Mouse (Mus musculus): ENCODE data around the gene Adamtsl4. TPM values are rescaled to one million over a fixed set of nuclear protein-coding genes. Genes with fewer than 3 reads are reported as not detected.

The Adamtsl4 gene
- total RNA-seq, 2 experiments from 2014 or later = 27.1 to 50.8 TPM

GRCm38 (mm10) chr3:95651391-95652203 is 36.1 kb downstream of the Adamtsl4 start:
- no peak for DNase-seq
- intact Hi-C loops (cut with DNase I; ENCODE audit: low total_unique reads) = no loop called here

DNA sequence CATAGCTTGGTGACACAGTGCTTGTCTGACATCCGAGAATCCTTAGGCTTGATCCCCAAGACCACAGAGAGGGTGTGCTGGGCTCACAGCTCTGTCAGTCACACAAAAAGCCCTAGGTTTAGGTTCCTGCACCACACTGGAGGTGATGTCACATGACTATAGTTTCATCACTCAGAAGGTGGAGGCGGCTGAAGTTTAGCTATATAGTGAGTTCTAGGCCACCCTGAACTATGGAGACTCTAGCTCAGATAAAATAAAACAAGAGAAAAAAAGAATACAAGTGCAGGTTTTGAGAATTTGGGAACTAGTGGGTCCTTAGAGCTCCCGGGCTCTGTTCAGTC is 36.7 kb downstream of the Adamtsl4 start:
- no peak for DNase-seq
- intact Hi-C loops (cut with DNase I; ENCODE audit: low total_unique reads) = no loop called here

DNA sequence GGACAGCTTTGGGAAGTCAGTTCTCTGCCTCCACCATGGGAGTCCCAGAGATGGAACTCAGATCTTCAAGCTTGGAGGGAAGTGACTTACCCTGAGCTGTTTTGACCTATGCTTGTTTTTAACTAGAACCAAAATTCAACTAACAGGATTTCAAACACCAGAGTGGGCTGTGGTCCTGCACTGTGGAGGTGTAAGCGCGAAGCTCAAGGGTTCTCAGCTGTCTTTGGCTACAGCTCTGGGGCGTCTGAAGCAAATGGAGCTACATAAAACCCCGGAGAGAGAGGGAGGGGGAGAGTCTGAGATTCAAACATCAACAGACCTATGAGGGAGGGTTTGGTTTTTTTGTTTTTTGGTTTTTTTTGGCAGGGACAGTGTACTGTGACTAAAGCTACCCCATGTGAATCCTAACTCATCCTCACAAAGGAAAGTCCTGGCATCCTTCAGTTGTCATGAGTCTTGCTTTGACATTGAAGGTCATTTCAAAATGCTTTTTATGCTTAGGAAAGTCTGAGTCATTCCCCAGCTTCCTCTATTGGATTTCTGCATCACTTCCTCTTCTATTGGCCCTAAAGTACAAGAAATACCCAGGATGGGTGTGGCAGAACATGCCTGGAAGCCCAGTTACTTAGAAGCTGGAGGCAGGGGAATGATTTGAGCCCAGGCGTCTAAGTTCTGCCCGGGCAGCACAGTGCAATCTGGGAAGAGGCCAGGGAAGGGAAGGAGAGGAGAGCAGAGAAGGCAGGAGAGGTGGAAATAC is 37.3 kb downstream of the Adamtsl4 start:
- intact Hi-C loops (cut with DNase I; ENCODE audit: low total_unique reads) = no loop called here
- DNase-seq = peak; percentile 36

- DNase-seq = no peak
- intact Hi-C loops (cut with DNase I; ENCODE audit: low total_unique reads) = no loop called here
Observed at GRCm38 (mm10) chr3:95648016-95648415, 39.7 kb downstream of the Adamtsl4 start.

DNA sequence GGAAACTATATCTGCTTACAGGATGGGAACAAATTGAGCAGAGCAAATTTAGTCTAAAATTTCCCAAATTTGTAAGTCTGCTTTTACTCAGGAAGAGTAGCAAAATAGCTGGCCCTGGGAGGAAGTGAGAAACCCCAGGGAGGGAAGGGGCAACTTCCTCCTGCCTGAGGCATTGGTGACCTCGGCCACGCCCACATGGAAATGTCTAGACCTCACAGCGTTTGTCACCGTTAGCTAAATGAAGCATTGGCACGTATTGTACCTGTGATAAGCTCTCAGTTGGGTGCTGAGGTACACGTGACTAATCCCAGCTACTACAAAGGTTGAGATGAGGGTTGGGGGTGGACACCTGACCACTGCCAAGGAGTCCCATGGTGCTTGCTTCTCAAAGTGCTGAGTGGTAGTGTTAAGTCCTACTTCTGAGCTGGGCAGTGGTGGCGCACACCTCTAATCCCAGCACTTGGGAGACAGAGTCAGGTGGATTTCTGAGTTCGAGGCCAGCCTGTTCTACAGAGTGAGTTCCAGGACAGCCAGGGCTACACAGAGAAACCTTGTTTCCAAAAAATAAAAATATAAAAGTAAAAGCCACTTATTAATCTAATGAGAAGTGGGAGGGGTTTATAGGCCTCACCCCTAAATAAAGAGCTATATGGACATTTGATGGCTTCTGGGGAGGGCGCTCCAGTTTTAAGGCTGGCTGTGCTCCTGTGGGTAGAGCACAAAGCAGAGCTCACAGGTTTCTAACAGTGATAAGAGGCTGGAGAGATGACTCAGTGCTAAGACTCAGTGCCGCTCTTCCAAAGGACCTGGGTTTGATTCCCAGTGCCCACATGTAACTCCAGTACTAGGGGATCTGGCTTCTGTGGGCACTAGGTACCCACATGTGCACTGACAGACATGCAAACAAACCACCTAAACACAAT is 42.1 kb downstream of the Adamtsl4 start:
- DNase-seq = no peak
- intact Hi-C loops (cut with DNase I; ENCODE audit: low total_unique reads) = no loop called here

DNA sequence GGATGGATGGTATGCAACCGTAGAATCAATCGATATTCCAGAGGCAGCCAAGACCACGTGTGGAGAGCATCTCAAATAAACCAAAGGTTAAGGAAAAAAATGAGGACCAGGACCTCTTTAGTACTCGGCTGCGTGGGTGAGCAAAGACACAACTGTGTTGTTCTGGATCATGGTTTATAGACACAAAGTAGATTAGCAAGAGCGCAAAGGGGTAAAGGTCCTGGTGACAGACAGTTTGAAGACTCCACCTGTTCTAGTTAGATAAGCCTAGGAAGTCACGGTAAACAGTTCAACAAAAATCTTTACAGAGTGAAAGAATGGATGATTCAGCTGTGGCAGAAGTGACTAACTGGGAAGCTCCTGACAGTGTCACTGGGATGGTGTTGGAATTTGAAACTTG is 44.6 kb downstream of the Adamtsl4 start:
- intact Hi-C loops (cut with DNase I; ENCODE audit: low total_unique reads) = no loop called here
- no peak for DNase-seq

DNA sequence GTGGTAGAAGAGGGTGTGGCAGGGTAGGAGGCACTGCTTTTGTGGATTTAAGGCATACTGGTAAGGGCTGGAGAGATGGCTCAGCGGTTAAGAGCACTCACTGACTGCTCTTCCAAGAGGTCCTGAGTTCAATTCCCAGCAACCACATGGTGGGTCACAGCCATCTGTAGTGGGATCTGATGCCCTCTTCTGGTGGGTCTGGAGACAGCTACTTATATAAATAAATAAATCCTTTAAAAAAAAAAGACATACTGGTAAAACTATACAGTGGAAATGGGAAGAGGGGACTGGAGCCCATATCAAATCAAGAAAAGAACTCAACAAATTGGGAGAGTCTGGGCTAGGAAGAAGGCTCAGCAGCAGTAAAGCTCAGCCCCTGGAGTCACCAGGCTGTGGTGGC is 48.0 kb downstream of the Adamtsl4 start:
- intact Hi-C loops (cut with DNase I; ENCODE audit: low total_unique reads) = loop anchor here (10.0 kb wide), 1 partner anchor 135 kb away; no protein-coding TSS in a partner anchor
- DNase-seq = no peak

DNA sequence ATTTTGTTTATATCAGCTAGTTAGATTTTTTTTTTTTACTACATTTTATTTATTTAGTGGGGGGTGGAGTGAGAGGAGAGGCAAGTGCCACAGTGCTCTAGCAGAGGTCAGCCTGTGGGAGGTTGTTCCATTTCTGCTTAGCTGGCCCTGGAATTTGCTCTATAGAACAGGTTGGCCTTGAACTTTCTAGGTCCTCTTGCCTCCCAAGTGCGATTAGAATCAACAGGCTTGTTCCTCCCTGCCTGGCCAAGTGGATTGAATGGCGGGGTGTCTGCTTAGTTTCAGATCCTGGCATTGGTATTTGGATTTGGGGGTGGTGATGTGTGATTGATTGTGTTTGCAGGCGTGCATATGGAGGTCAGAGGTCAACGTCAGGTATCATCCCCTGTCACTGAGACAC is 51.6 kb downstream of the Adamtsl4 start:
- no peak for DNase-seq
- intact Hi-C loops (cut with DNase I; ENCODE audit: low total_unique reads) = loop anchor here (10.0 kb wide), 1 partner anchor 139 kb away; no protein-coding TSS in a partner anchor

DNA sequence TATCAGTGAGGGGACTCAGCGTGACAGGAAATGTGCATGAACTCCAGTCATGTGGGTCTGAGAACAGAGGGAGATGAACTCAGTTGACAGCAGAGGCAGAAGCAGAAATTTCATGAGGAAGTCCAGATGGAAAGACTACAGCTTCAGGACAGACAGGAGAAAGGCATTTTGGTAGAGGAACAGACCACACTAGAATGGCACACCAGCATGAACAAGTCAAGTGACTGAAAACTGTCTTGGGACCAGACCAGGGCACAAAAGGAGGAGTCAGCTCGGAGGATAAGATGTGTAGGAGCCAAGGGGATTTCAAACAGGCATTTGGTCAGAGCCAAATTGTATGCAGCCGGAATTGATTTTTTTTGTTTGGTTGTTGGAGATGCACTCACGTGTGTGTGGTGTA is 52.1 kb downstream of the Adamtsl4 start:
- DNase-seq = no peak
- intact Hi-C loops (cut with DNase I; ENCODE audit: low total_unique reads) = loop anchor here (10.0 kb wide), 1 partner anchor 139 kb away; no protein-coding TSS in a partner anchor

GRCm38 (mm10) chr3:95632648-95633588 is 54.8 kb downstream of the Adamtsl4 start:
- intact Hi-C loops (cut with DNase I; ENCODE audit: low total_unique reads) = loop anchor here (10.0 kb wide), 1 partner anchor 142 kb away; no protein-coding TSS in a partner anchor
- DNase-seq = no peak

DNA sequence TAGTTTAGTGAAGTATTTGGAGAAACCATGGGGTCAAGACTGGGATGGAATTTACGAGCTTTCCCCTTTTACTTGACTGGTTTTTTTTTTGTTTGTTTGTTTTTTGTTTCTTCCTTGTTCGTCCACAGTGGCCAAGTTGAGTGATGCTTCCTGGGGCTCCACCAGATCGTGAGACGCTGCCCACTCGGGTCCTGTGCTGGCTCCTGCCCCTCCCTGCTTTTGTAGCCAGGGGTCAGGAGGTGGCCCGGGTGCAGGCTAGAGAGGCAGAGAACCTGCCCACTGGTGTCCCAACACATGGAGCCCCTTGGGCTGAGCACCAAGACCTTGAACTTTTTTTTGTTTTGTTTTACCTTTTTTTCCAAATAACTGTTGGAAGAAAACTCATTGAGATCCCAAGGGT is 56.4 kb downstream of the Adamtsl4 start:
- intact Hi-C loops (cut with DNase I; ENCODE audit: low total_unique reads) = loop anchor here (10.0 kb wide), 1 partner anchor 143 kb away; no protein-coding TSS in a partner anchor
- no peak for DNase-seq

DNA sequence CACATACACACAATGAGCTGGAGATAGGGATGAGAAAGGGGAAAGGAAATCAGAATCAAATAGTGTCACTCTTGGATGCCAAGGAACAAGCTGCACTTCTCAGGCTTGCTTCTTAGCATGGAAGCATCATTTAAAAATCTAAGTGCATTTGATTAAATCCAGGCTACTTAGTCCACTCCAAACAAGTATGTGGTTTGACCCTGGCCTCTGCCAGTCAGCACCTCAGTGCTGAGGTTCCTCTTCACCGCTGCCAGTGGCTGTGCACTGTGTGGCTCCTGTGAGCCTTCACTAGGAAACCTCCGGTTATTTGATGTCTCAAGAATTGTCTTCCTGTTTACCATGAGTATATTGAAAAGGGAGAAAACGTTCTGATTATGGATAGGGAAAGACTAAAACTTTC is 56.9 kb downstream of the Adamtsl4 start:
- DNase-seq = no peak
- intact Hi-C loops (cut with DNase I; ENCODE audit: low total_unique reads) = loop anchor here (10.0 kb wide), 1 partner anchor 144 kb away; no protein-coding TSS in a partner anchor

DNA sequence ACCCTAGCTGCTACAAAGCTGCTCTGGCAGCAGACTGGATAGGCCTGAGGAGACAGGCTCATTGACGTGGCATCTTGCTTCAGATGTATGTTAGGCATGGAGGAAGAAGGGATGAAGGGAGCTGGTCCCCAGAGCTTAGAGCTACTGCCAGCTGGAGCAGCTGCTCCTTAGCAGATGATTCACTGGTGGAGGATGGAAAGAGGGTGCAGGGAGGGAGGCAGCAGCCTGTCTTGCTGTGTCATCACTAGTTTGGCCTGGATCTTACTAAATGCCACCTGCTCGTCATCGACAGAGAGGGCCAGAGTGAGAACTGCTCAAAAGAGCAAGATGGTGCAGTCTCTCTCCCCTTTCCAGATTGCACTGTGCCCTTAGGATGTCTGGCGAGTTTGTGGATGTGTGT is 58.0 kb downstream of the Adamtsl4 start:
- DNase-seq = no peak
- intact Hi-C loops (cut with DNase I; ENCODE audit: low total_unique reads) = loop anchor here (10.0 kb wide), 1 partner anchor 145 kb away; no protein-coding TSS in a partner anchor

GRCm38 (mm10) chr3:95627763-95628162 is 60.0 kb downstream of the Adamtsl4 start:
- intact Hi-C loops (cut with DNase I; ENCODE audit: low total_unique reads) = no loop called here
- DNase-seq = no peak

Small RNAs within 50 kb of the gene (microRNA-seq; reads per million reads assigned to microRNA genes)
- gene Mir7014 = 0 reads per million in 2 experiments

Other genes with a start within 250 kb of the Adamtsl4 start
- 10 to 100 TPM; 19.3 to 21.5 TPM for gene Ctsk, start 188.7 kb downstream of the Adamtsl4 start, total RNA-seq (2021)
- gene Ctss, start 161.1 kb downstream of the Adamtsl4 start, total RNA-seq (2021) = 1 to 10 TPM; 3.5 to 3.8 TPM
- not detected for gene Hormad1, start 128.2 kb downstream of the Adamtsl4 start, total RNA-seq (2021)
- gene Golph3l, start 99.0 kb downstream of the Adamtsl4 start, total RNA-seq (2021) = 10 to 100 TPM; 13.6 to 14.5 TPM
- 10 to 100 TPM; 78.4 to 79.8 TPM for gene Ensa, start 62.9 kb downstream of the Adamtsl4 start, total RNA-seq (2021)
- gene Mcl1, start 29.1 kb downstream of the Adamtsl4 start, total RNA-seq (2021) = 100 to 1,000 TPM in 1 of 2 experiments, 10 to 100 TPM in 1; 98.8 to 124 TPM
- gene Ecm1, start 51.7 kb upstream of the Adamtsl4 start, total RNA-seq (2021) = 10 to 100 TPM; 16.7 to 18.5 TPM
- 10 to 100 TPM; 29.0 to 29.6 TPM for gene Tars2, start 72.3 kb upstream of the Adamtsl4 start, total RNA-seq (2021)
- gene Rprd2, start 130.9 kb upstream of the Adamtsl4 start, total RNA-seq (2021) = 10 to 100 TPM; 29.0 to 29.3 TPM
- 10 to 100 TPM; 12.2 to 13.9 TPM for gene Prpf3, start 168.0 kb upstream of the Adamtsl4 start, total RNA-seq (2021)
- gene Mrps21, start 183.6 kb upstream of the Adamtsl4 start, total RNA-seq (2021) = 100 to 1,000 TPM; 262 to 274 TPM
- gene Ciart, start 194.3 kb upstream of the Adamtsl4 start, total RNA-seq (2021) = 1 to 10 TPM in 1 of 2 experiments, under 1 TPM in 1; 0.90 to 1.7 TPM
- gene BC028528, start 204.1 kb upstream of the Adamtsl4 start, total RNA-seq (2021) = 10 to 100 TPM; 14.2 to 17.0 TPM
- gene Aph1a, start 206.1 kb upstream of the Adamtsl4 start, total RNA-seq (2021) = 10 to 100 TPM; 53.0 to 56.6 TPM
- gene Car14, start 216.8 kb upstream of the Adamtsl4 start, total RNA-seq (2021) = 10 to 100 TPM; 39.2 to 64.9 TPM
- 10 to 100 TPM; 74.2 to 78.4 TPM for gene Anp32e, start 241.3 kb upstream of the Adamtsl4 start, total RNA-seq (2021)